Mouse (Mus musculus) heart, embryonic 14.5 days (tissue): Measurements from ENCODE around the gene Atp4b. TPM values are rescaled to one million over a fixed set of nuclear protein-coding genes. Genes with fewer than 3 reads are reported as not detected.

Experiments
- ATAC-seq: fragments of 200-750 bp; cut with Nextera tagmentation; 2 replicates; pipeline ENCODE4 v1.8.0; 2017; ENCODE audit warnings: low read depth, moderate TSS enrichment; ENCODE audit not compliant: insufficient number of reproducible peaks, insufficient read depth, low FRiP score
- H3K27ac ChIP-seq, 2 experiments: fragments of 200-500 bp in 1 of 2; fragments of 300-500 bp in 1 of 2; sonication (generic) in 1 of 2; replicated peaks in 1 of 2; 2 replicates each; pipeline ENCODE4 v1.5.1; 2012 to 2014; ENCODE audit warnings: low read depth in 2 of 2, low read length in 2 of 2, control low read depth in 1 of 2, mild to moderate bottlenecking in 1 of 2, mixed read lengths in 1 of 2; ENCODE audit not compliant: control insufficient read depth in 1 of 2, insufficient read depth in 1 of 2
- H3K27me3 ChIP-seq: fragments of 300-500 bp; sonication (generic); 2 replicates; pipeline ENCODE4 v1.6.1; 2014; ENCODE audit warnings: mild to moderate bottlenecking, low read length, control low read depth; ENCODE audit not compliant: control insufficient read depth, insufficient read depth
- H3K36me3 ChIP-seq: fragments of 300-500 bp; sonication (generic); 2 replicates; pipeline ENCODE4 v1.6.1; 2014; ENCODE audit warnings: mild to moderate bottlenecking, control low read depth, low read length, mixed read lengths; ENCODE audit not compliant: control insufficient read depth, insufficient read depth
- H3K4me1 ChIP-seq, 2 experiments: fragments of 200-500 bp in 1 of 2; fragments of 300-500 bp in 1 of 2; sonication (generic) in 1 of 2; 2 replicates each; pipeline ENCODE4 v1.6.1; 2012 to 2014; ENCODE audit warnings: low read length in 2 of 2, control low read depth in 1 of 2, mixed read lengths in 1 of 2; ENCODE audit not compliant: control insufficient read depth in 2 of 2, insufficient read depth in 2 of 2
- H3K4me2 ChIP-seq: fragments of 300-500 bp; sonication (generic); 2 replicates; pipeline ENCODE4 v1.6.1; 2014; ENCODE audit warnings: mild to moderate bottlenecking, low read length
- H3K4me3 ChIP-seq, 2 experiments: fragments of 200-500 bp in 1 of 2; fragments of 300-500 bp in 1 of 2; sonication (generic) in 1 of 2; 2 replicates each; pipeline ENCODE4 v1.5.1; 2012 to 2014; ENCODE audit warnings: low read length in 2 of 2, mild to moderate bottlenecking in 2 of 2, control low read depth in 1 of 2, low read depth in 1 of 2, moderate library complexity in 1 of 2; ENCODE audit not compliant: control insufficient read depth in 1 of 2, insufficient read depth in 1 of 2
- H3K9ac ChIP-seq: fragments of 300-500 bp; sonication (generic); 2 replicates; pipeline ENCODE4 v1.6.1; 2014; ENCODE audit warnings: mild to moderate bottlenecking, low read length
- H3K9me3 ChIP-seq: fragments of 300-500 bp; sonication (generic); 2 replicates; pipeline ENCODE4 v1.6.1; 2016; ENCODE audit warnings: low read length, control low read depth; ENCODE audit not compliant: control insufficient read depth
- WGBS: fragments of 180-500 bp; shearing (Covaris S2); extraction: QIAGEN DNeasy Blood & Tissue Kit; methylation state at CpG from one replicate; pipeline ENCODE4 v1.1.7; 2014; 5-methylcytosine and 5-hydroxymethylcytosine counted together
- polyA plus RNA-seq: library from polyadenylated mRNA; unstranded; fragments of >200 nt; fragmentation: Nextera tagmentation; extraction: Ambion mirVana; gene quantifications from 2 replicates; pipeline ENCODE4 v1.2.1, GENCODE M21; 2014

The Atp4b gene
- polyA plus RNA-seq, 1 experiment from 2014 or later = not detected

GRCm38 (mm10) chr8:13353883-13354282 is 42.7 kb downstream of the Atp4b start:
- Histone ChIP-seq H3K9ac (no peak overlapping the region), H3K27ac (no peak overlapping the region), H3K27me3 (no peaks in the 10 kb centered on the region), H3K4me3 (no peak overlapping the region), H3K4me1 (peaks cover 13 to 26% of the 10 kb centered on the region in 2 experiments), H3K4me2 (no peak overlapping the region), H3K9me3 (no peaks in the 10 kb centered on the region), H3K36me3 (peaks cover 97% of the 10 kb centered on the region)
- WGBS = 82% methylated on average over 4 of the region's 4 CpGs
- no peak for ATAC-seq

GRCm38 (mm10) chr8:13353155-13353833 is 43.3 kb downstream of the Atp4b start:
- Histone ChIP-seq H3K9ac (no peak overlapping the region), H3K27ac (no peak overlapping the region), H3K27me3 (no peaks in the 10 kb centered on the region), H3K9me3 (no peaks in the 10 kb centered on the region), H3K4me1 (peaks cover 13 to 26% of the 10 kb centered on the region in 2 experiments), H3K4me2 (no peak overlapping the region), H3K4me3 (no peak overlapping the region), H3K36me3 (peaks cover 97% of the 10 kb centered on the region)
- 67% methylated on average over 9 of the region's 9 CpGs for WGBS
- ATAC-seq = no peak

- Histone ChIP-seq H3K4me3 (no peak overlapping the region), H3K9ac (no peak overlapping the region), H3K27ac (no peak overlapping the region), H3K27me3 (no peaks in the 10 kb centered on the region), H3K9me3 (no peaks in the 10 kb centered on the region), H3K4me1 (peaks cover 13 to 26% of the 10 kb centered on the region in 2 experiments), H3K36me3 (peaks cover 97% of the 10 kb centered on the region), H3K4me2 (no peak overlapping the region)
- WGBS = 80% methylated on average over 8 of the region's 8 CpGs
- ATAC-seq = no peak
Observed at GRCm38 (mm10) chr8:13352601-13353000, 44.0 kb downstream of the Atp4b start.

GRCm38 (mm10) chr8:13351593-13351992 is 45.0 kb downstream of the Atp4b start:
- Histone ChIP-seq H3K27ac (no peak overlapping the region), H3K4me3 (no peak overlapping the region), H3K27me3 (no peaks in the 10 kb centered on the region), H3K9me3 (no peaks in the 10 kb centered on the region), H3K4me1 (peaks cover 13 to 26% of the 10 kb centered on the region in 2 experiments), H3K4me2 (no peak overlapping the region), H3K36me3 (peaks cover 97% of the 10 kb centered on the region), H3K9ac (no peak overlapping the region)
- no peak for ATAC-seq
- 76% methylated on average over 5 of the region's 5 CpGs for WGBS

- H3K27me3 ChIP-seq = no peaks in the 10 kb centered on the region
- no peaks in the 10 kb centered on the region for H3K9me3 ChIP-seq
- ATAC-seq = no peak
- no peak overlapping the region for H3K4me2 ChIP-seq
- H3K36me3 ChIP-seq = peaks cover 95% of the 10 kb centered on the region
- peaks cover 13 to 26% of the 10 kb centered on the region in 2 experiments for H3K4me1 ChIP-seq
- 60% methylated on average over 7 of the region's 7 CpGs for WGBS
- H3K9ac ChIP-seq = no peak overlapping the region; the same call in 1 of the 2 replicates
- no peak overlapping the region for H3K4me3 ChIP-seq
- peak overlapping the region in 1 of 2 experiments; percentile 31; a peak in 1 of 4 replicates for H3K27ac ChIP-seq
Observed at GRCm38 (mm10) chr8:13350052-13350451, 46.6 kb downstream of the Atp4b start.

- 81% methylated on average over 4 of the region's 4 CpGs for WGBS
- no peak overlapping the region for H3K27ac ChIP-seq
- H3K4me3 ChIP-seq = no peak overlapping the region
- peaks cover 80% of the 10 kb centered on the region for H3K36me3 ChIP-seq
- H3K4me2 ChIP-seq = no peak overlapping the region
- H3K27me3 ChIP-seq = no peaks in the 10 kb centered on the region
- no peaks in the 10 kb centered on the region for H3K9me3 ChIP-seq
- no peak overlapping the region for H3K9ac ChIP-seq
- H3K4me1 ChIP-seq = peaks cover 3 to 12% of the 10 kb centered on the region in 2 experiments
- ATAC-seq = no peak
Observed at GRCm38 (mm10) chr8:13343134-13343533, 53.5 kb downstream of the Atp4b start.

- H3K4me3 ChIP-seq = no peak overlapping the region
- H3K27ac ChIP-seq = no peak overlapping the region
- WGBS = 60% methylated on average over 2 of the region's 2 CpGs
- ATAC-seq = no peak
- H3K9me3 ChIP-seq = no peaks in the 10 kb centered on the region
- H3K9ac ChIP-seq = no peak overlapping the region
- H3K4me1 ChIP-seq = peaks cover 4 to 14% of the 10 kb centered on the region in 2 experiments
- no peak overlapping the region for H3K4me2 ChIP-seq
- peaks cover 72% of the 10 kb centered on the region for H3K36me3 ChIP-seq
- H3K27me3 ChIP-seq = no peaks in the 10 kb centered on the region
Observed at GRCm38 (mm10) chr8:13342340-13342739, 54.3 kb downstream of the Atp4b start.

- no peak for ATAC-seq
- H3K27me3 ChIP-seq = no peaks in the 10 kb centered on the region
- peak overlapping the region; percentile 97; the same call in 1 of the 2 replicates for H3K9ac ChIP-seq
- no peak overlapping the region for H3K4me2 ChIP-seq
- H3K27ac ChIP-seq = no peak overlapping the region
- H3K9me3 ChIP-seq = no peaks in the 10 kb centered on the region
- peaks cover 4 to 14% of the 10 kb centered on the region in 2 experiments for H3K4me1 ChIP-seq
- H3K4me3 ChIP-seq = no peak overlapping the region
- peaks cover 57% of the 10 kb centered on the region for H3K36me3 ChIP-seq
- 87% methylated on average over 8 of the region's 8 CpGs for WGBS
Observed at GRCm38 (mm10) chr8:13340650-13341049, 56.0 kb downstream of the Atp4b start.
